Mouse (Mus musculus) cortical plate, adult 2 months (tissue): ENCODE results near the gene Vmp1.

Source experiments
- CTCF ChIP-seq: fragments of 200-500 bp; IDR thresholded peaks from 2 replicates; pipeline ENCODE4 v1.5.1; 2011; ENCODE audit warnings: mild to moderate bottlenecking, control low read depth, low read length; ENCODE audit not compliant: insufficient read depth; ENCODE audit errors: extremely low read depth
- POLR2A ChIP-seq: fragments of 200-500 bp; IDR thresholded peaks from 2 replicates; pipeline ENCODE4 v1.6.1; 2011; ENCODE audit warnings: mild to moderate bottlenecking, low read length, control low read depth; ENCODE audit not compliant: insufficient read depth; ENCODE audit errors: extremely low read depth

- TF ChIP-seq POLR2A: no peak
- TF ChIP-seq CTCF: no peak
Observed at GRCm38 (mm10) chr11:86649542-86649941, 34.1 kb downstream of the Vmp1 start.
